Mouse (Mus musculus) heart, postnatal 0 days (tissue): ENCODE results near the gene Snx29. TPM values are rescaled to one million over a fixed set of nuclear protein-coding genes. Genes with fewer than 3 reads are reported as not detected.

ENCODE experiments used
- ATAC-seq: fragments of 200-750 bp; cut with Nextera tagmentation; 2 replicates; pipeline ENCODE4 v1.8.0; 2017; ENCODE audit warnings: low read depth, moderate number of reproducible peaks, moderate library complexity; ENCODE audit not compliant: insufficient read depth
- DNase-seq: peaks from one replicate; pipeline ENCODE4 v3.0.0-alpha.2; 2016; ENCODE audit warnings: low spot score
- H3K27ac ChIP-seq: fragments of 300-500 bp; sonication (generic); 2 replicates; pipeline ENCODE4 v1.5.1; 2014; ENCODE audit warnings: low read depth, mild to moderate bottlenecking
- H3K27me3 ChIP-seq: fragments of 300-500 bp; sonication (generic); 2 replicates; pipeline ENCODE4 v1.6.1; 2014; ENCODE audit warnings: low read length, mixed read lengths; ENCODE audit not compliant: control insufficient read depth, insufficient read depth
- H3K36me3 ChIP-seq: fragments of 300-500 bp; sonication (generic); replicated peaks from 2 replicates; pipeline ENCODE4 v1.6.1; 2014; ENCODE audit warnings: low read length, mixed read lengths; ENCODE audit not compliant: control insufficient read depth, insufficient read depth
- H3K4me1 ChIP-seq: fragments of 300-500 bp; sonication (generic); 2 replicates; pipeline ENCODE4 v1.6.1; 2014; ENCODE audit warnings: antibody characterized with exemption; ENCODE audit not compliant: control insufficient read depth, insufficient read depth
- H3K4me2 ChIP-seq: fragments of 300-500 bp; sonication (generic); 2 replicates; pipeline ENCODE4 v1.6.1; 2014; ENCODE audit warnings: low read depth, mild to moderate bottlenecking, low read length, moderate library complexity
- H3K4me3 ChIP-seq: fragments of 300-500 bp; sonication (generic); 2 replicates; pipeline ENCODE4 v1.5.1; 2014; ENCODE audit warnings: low read depth, low read length
- H3K9ac ChIP-seq: fragments of 300-500 bp; sonication (generic); replicated peaks from 2 replicates; pipeline ENCODE4 v1.6.1; 2014; ENCODE audit warnings: low read depth, low read length, mixed read lengths
- H3K9me3 ChIP-seq: fragments of 300-500 bp; sonication (generic); replicated peaks from 2 replicates; pipeline ENCODE4 v1.6.1; 2016; ENCODE audit warnings: low read length; ENCODE audit not compliant: control insufficient read depth
- CTCF ChIP-seq: IDR thresholded peaks from 2 replicates; pipeline ENCODE4 v1.5.1; 2016; ENCODE audit warnings: antibody characterized with exemption, control low read depth, low read depth
- EP300 ChIP-seq: IDR thresholded peaks from 2 replicates; pipeline ENCODE4 v1.6.1; 2016; ENCODE audit warnings: antibody characterized with exemption, low read depth
- WGBS: fragments of 180-500 bp; shearing (Covaris S2); extraction: QIAGEN DNeasy Blood & Tissue Kit; methylation state at CpG from one replicate; pipeline ENCODE4 v1.1.7; 2014; 5-methylcytosine and 5-hydroxymethylcytosine counted together
- polyA plus RNA-seq: library from polyadenylated mRNA; unstranded; fragments of >200 nt; fragmentation: Nextera tagmentation; extraction: Ambion mirVana; gene quantifications from 2 replicates; pipeline ENCODE4 v1.2.1, GENCODE M21; 2015
- total RNA-seq: library from RNA; depleted of rRNA; stranded (reverse); fragments of >200 nt; gene quantifications from 2 replicates; pipeline ENCODE4 v1.2.3, GENCODE M21; 2014; ENCODE audit warnings: low replicate concordance

Gene Snx29
- total and polyA plus RNA-seq, 2 experiments from 2014 or later: 3.1 to 3.9 TPM

DNA sequence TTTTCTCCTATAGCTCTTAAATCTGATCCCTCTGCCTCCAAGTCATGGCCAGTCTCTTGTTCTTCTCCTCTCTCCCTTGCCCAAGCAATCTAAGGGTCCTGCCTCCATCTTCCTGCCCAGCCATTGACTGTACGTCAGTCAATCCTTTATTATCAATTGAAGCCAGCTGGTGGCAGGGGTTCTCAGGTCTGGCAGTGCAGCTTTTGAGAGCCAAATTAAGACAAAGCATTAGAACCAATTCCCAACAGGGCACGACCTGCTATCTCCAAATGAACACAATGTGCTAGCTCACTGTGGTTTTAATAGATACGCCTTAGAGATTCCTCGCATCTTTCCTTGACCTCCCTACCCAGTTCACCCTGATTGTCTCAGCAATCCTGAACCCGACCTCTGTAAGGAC, 62.4 kb downstream of the Snx29 start:
- DNase-seq (no peak), ATAC-seq (no peak)
- no peaks in the 10 kb centered on the region for H3K36me3 ChIP-seq
- H3K4me3 ChIP-seq: no peak overlapping the region
- no peaks in the 10 kb centered on the region for H3K9me3 ChIP-seq
- no peak overlapping the region for H3K27ac ChIP-seq
- H3K9ac ChIP-seq: no peak overlapping the region
- no peaks in the 10 kb centered on the region for H3K27me3 ChIP-seq
- no peak overlapping the region for H3K4me2 ChIP-seq
- no peaks in the 10 kb centered on the region for H3K4me1 ChIP-seq
- WGBS: 70% methylated on average over 5 of the region's 5 CpGs
- no peak for TF ChIP-seq CTCF
- TF ChIP-seq EP300: no peak

DNA sequence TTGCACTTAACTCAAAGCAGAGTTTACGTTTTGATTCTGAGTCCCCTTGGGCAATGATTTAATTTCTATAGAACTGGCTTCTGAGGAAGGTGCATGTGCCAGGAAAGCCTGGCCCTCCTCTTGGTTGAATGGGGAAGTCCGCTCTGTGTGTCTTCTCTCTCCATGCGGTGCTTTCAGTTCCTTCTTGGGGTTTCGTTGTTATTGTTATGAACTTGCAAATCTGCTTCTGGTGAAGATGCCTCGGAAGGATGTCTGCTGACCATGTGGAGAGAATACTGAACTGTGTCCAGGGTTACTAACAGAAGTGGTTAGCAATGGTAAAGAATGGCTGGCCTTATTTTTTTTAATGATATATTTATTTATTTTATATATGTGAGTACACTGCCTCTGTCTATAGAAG, 63.1 kb downstream of the Snx29 start:
- H3K27ac ChIP-seq: no peak overlapping the region
- TF ChIP-seq EP300 (no peak), CTCF (no peak)
- H3K36me3 ChIP-seq: no peaks in the 10 kb centered on the region
- WGBS: 84% methylated on average over 5 of the region's 5 CpGs
- H3K4me1 ChIP-seq: no peaks in the 10 kb centered on the region
- DNase-seq: no peak
- H3K9ac ChIP-seq: no peak overlapping the region
- H3K9me3 ChIP-seq: no peaks in the 10 kb centered on the region
- H3K27me3 ChIP-seq: no peaks in the 10 kb centered on the region
- no peak overlapping the region for H3K4me3 ChIP-seq
- no peak for ATAC-seq
- no peak overlapping the region for H3K4me2 ChIP-seq

DNA sequence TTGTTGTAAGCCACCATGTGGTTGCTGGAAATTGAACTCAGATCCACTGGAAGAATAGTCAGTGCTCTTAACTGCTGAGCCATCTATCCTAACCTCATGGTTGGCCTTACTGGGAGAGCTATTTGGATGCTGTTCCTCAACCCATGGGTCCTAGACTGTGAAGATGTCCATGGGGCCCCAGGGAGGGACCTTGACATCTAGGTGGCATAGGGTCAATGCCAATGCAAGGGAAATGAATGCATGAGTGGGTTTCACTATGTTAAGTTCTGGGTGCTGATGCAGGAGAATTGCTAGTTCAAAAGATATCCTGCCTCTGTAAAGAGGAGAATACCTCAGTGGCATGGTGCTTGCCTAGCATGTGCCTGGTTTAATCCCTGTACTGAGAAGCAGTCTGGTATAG, 63.5 kb downstream of the Snx29 start:
- DNase-seq (no peak), ATAC-seq (no peak)
- Histone ChIP-seq H3K27ac (no peak overlapping the region), H3K4me1 (no peaks in the 10 kb centered on the region), H3K9ac (no peak overlapping the region), H3K9me3 (no peaks in the 10 kb centered on the region), H3K4me2 (no peak overlapping the region), H3K36me3 (no peaks in the 10 kb centered on the region), H3K4me3 (no peak overlapping the region), H3K27me3 (no peaks in the 10 kb centered on the region)
- no peak for TF ChIP-seq EP300
- TF ChIP-seq CTCF: no peak

DNA sequence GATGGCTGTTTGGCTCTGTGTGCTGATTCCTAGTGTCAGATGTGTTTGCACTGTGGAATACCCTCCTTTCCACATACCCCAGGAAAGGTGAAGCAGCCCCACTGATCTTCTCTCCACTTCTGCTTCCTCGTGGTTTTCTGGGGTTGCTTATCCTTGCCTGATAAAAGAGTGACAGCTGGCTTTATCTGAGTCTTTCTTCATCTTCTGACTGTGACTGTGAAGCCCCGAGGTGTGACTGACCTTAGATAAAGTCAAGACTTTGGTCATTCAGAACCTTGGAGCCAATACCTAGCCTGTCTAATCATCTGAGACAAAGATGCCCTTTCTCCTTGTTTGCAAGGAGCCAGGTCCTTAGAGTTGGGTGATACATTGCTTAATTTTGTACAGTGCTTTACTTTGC, 65.4 kb downstream of the Snx29 start:
- no peak overlapping the region for H3K9ac ChIP-seq
- DNase-seq (no peak), ATAC-seq (no peak)
- H3K4me1 ChIP-seq: no peaks in the 10 kb centered on the region
- 20% methylated on average over 2 of the region's 2 CpGs for WGBS
- H3K27ac ChIP-seq: no peak overlapping the region
- no peaks in the 10 kb centered on the region for H3K9me3 ChIP-seq
- no peak overlapping the region for H3K4me3 ChIP-seq
- no peaks in the 10 kb centered on the region for H3K36me3 ChIP-seq
- no peak for TF ChIP-seq EP300
- no peak for TF ChIP-seq CTCF
- H3K4me2 ChIP-seq: no peak overlapping the region
- H3K27me3 ChIP-seq: no peaks in the 10 kb centered on the region

DNA sequence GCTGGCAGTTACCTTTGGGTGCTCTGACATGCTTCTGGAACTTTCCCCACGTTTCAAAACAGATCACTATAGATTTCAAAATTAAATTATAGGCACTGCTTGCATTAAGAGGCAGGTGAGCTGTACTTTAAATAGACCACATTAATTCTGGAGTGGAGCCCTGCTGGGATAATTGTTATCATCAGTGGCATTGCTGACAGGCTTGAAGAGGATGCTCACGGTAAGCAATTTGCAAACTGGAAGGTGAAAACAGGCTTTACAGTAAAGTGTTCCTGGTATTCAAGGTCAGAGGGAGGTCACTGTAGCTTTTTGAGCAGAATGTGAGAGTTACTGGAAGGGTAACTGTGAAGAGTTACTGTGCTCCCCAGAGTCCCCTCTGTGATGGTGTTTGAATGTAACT, 66.6 kb downstream of the Snx29 start:
- ATAC-seq (no peak), DNase-seq (no peak)
- no peaks in the 10 kb centered on the region for H3K27me3 ChIP-seq
- no peak overlapping the region for H3K9ac ChIP-seq
- TF ChIP-seq EP300: no peak
- no peak for TF ChIP-seq CTCF
- 17% methylated on average over 2 of the region's 2 CpGs for WGBS
- no peaks in the 10 kb centered on the region for H3K9me3 ChIP-seq
- no peak overlapping the region for H3K4me3 ChIP-seq
- no peaks in the 10 kb centered on the region for H3K36me3 ChIP-seq
- no peak overlapping the region for H3K27ac ChIP-seq
- no peak overlapping the region for H3K4me2 ChIP-seq
- H3K4me1 ChIP-seq: no peaks in the 10 kb centered on the region

DNA sequence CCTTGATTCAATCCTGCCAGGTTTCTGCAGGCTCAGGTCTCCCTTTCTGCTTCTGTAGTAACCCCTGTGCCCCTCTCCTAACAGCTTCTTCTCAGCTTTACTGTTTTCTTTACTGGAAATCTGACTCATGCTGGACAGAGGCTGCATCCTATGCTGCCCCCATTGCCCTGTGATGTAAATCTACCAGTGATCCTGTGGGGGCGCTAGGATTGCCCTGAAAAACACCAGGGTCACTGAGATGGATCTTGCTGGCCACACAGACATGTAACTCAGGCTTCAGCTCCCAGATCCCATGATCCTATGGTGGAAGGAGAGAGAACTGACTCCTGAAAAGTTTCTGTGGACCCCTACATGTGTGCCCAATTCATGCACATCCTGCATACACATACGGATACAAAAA, 73.9 kb downstream of the Snx29 start:
- Histone ChIP-seq H3K4me1 (no peaks in the 10 kb centered on the region), H3K4me3 (no peak overlapping the region), H3K27ac (no peak overlapping the region), H3K4me2 (no peak overlapping the region), H3K9ac (no peak overlapping the region), H3K9me3 (no peaks in the 10 kb centered on the region), H3K36me3 (no peaks in the 10 kb centered on the region; the same call in 1 of the 2 replicates), H3K27me3 (no peaks in the 10 kb centered on the region)
- TF ChIP-seq EP300 (no peak), CTCF (no peak)
- ATAC-seq (no peak), DNase-seq (no peak)
- 71% methylated on average over 2 of the region's 2 CpGs for WGBS
